Mouse (Mus musculus): Measurements from ENCODE around the gene Lce3b.

- TF ChIP-seq CTCF (IDR thresholded peaks at IDR 0.05; ENCODE audit: insufficient read depth, low read depth, low read length) (no peak), POLR2A (IDR thresholded peaks at IDR 0.05; ENCODE audit: insufficient read depth, low read depth, low read length) (no peak)
Observed at GRCm38 (mm10) chr3:92894489-92894888, 38.3 kb upstream of the Lce3b start.
